Mouse (Mus musculus) heart, embryonic 11.5 days (tissue): ENCODE data around the gene Slc24a4. TPM values are rescaled to one million over a fixed set of nuclear protein-coding genes. Genes with fewer than 3 reads are reported as not detected.

Experiments used
- ATAC-seq: fragments of 200-750 bp; cut with Nextera tagmentation; replicated peaks from 2 replicates; pipeline ENCODE4 v1.8.0; 2017; ENCODE audit warnings: moderate library complexity; ENCODE audit not compliant: insufficient number of reproducible peaks, low FRiP score, low TSS enrichment
- H3K27ac ChIP-seq: fragments of 300-500 bp; sonication (generic); 2 replicates; pipeline ENCODE4 v1.5.1; 2014; ENCODE audit warnings: mild to moderate bottlenecking, low read depth, low read length
- H3K27me3 ChIP-seq: fragments of 300-500 bp; sonication (generic); 2 replicates; pipeline ENCODE4 v1.6.1; 2014; ENCODE audit warnings: mild to moderate bottlenecking, low read length, mixed read lengths; ENCODE audit not compliant: control insufficient read depth, insufficient read depth
- H3K36me3 ChIP-seq: fragments of 300-500 bp; sonication (generic); 2 replicates; pipeline ENCODE4 v1.6.1; 2014; ENCODE audit warnings: mild to moderate bottlenecking, low read length, moderate library complexity, mixed read lengths; ENCODE audit not compliant: control insufficient read depth, insufficient read depth
- H3K4me1 ChIP-seq: fragments of 300-500 bp; sonication (generic); 2 replicates; pipeline ENCODE4 v1.6.1; 2014; ENCODE audit warnings: low read length; ENCODE audit not compliant: control insufficient read depth, insufficient read depth
- H3K4me2 ChIP-seq: fragments of 300-500 bp; sonication (generic); 2 replicates; pipeline ENCODE4 v1.6.1; 2014; ENCODE audit warnings: mild to moderate bottlenecking, moderate library complexity
- H3K4me3 ChIP-seq: fragments of 300-500 bp; sonication (generic); 2 replicates; pipeline ENCODE4 v1.5.1; 2014; ENCODE audit warnings: low read depth, low read length
- H3K9ac ChIP-seq: fragments of 300-500 bp; sonication (generic); 2 replicates; pipeline ENCODE4 v1.6.1; 2014; ENCODE audit warnings: mild to moderate bottlenecking, low read depth, low read length, moderate library complexity
- H3K9me3 ChIP-seq: fragments of 300-500 bp; sonication (generic); replicated peaks from 2 replicates; pipeline ENCODE4 v1.6.1; 2016; ENCODE audit warnings: low read length; ENCODE audit not compliant: control insufficient read depth
- WGBS: fragments of 180-500 bp; shearing (Covaris S2); extraction: QIAGEN DNeasy Blood & Tissue Kit; methylation state at CpG from one replicate; pipeline ENCODE4 v1.1.7; 2014; ENCODE audit not compliant: insufficient replicate concordance; 5-methylcytosine and 5-hydroxymethylcytosine counted together
- polyA plus RNA-seq: library from polyadenylated mRNA; unstranded; fragments of >200 nt; fragmentation: Nextera tagmentation; extraction: Ambion mirVana; gene quantifications from 2 replicates; pipeline ENCODE4 v1.2.1, GENCODE M21; 2014

Gene Slc24a4
- polyA plus RNA-seq, 1 experiment from 2014 or later = 1.8 TPM

DNA sequence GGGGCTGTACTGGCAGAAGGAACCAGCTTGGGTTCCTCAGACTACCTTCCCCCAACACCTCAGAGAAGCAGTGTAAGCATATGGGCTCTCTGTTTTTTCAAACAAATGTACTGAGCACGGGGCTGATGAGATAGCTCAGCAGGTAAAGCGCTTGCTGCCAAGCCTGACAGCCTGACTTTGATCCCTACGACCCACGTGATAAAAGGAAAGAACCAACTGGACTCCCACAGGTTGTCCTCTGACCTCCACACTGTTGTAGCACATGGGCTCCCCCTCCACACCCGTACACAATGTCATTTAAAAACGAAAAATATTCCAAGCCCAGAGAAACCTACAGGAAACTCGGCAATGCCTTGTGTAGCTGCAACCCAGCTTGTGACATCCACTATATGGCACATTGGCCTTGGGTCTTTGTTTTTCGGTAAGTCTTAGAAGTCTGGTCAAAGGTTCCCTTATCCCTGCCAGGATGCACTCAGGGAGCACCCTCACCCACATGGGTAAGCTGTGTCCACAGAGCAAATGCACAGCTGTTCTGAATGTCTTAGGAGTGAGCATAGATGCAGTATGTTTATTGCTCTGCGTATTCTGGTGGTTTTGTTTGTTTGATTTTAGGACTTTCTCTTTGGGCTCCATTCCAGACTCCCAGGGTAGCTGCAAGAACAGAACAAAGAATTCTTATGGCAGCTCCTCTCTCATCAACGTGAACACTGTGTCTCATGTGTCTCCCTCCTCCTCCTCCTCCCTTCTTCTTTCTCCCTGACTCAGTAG is 176.7 kb downstream of the Slc24a4 start:
- H3K9ac ChIP-seq = no peak overlapping the region
- H3K27me3 ChIP-seq = no peaks in the 10 kb centered on the region
- no peak overlapping the region for H3K4me3 ChIP-seq
- no peak overlapping the region for H3K27ac ChIP-seq
- peaks cover 65% of the 10 kb centered on the region for H3K4me1 ChIP-seq
- no peak for ATAC-seq
- no peaks in the 10 kb centered on the region for H3K9me3 ChIP-seq
- no peaks in the 10 kb centered on the region for H3K36me3 ChIP-seq
- H3K4me2 ChIP-seq = no peak overlapping the region
- WGBS = 57% methylated on average over 10 of the region's 10 CpGs

DNA sequence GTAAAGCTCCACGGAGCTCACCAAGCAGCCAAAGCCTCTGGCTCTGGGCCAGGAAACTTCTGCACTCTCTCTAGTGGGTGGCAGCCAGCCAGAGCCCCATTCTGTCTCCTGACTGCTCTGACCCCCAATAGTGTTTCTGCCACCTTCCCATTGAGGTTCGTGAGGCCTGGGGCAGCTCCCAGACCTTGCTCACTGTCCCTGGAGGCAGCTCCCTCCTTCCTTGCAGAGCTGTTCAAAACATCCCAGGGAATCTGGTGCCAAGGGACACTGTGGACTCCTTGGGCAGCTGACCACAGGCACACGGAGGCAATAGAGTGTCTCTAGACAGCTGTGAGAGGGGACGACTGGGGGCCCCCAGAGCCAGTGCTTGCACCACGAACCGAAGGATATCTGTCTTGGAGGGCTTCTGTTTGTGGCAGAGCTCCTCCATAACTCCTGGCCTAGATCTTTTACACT is 179.5 kb downstream of the Slc24a4 start:
- H3K4me1 ChIP-seq = peaks cover 55% of the 10 kb centered on the region
- WGBS = 22% methylated on average over 6 of the region's 6 CpGs

DNA sequence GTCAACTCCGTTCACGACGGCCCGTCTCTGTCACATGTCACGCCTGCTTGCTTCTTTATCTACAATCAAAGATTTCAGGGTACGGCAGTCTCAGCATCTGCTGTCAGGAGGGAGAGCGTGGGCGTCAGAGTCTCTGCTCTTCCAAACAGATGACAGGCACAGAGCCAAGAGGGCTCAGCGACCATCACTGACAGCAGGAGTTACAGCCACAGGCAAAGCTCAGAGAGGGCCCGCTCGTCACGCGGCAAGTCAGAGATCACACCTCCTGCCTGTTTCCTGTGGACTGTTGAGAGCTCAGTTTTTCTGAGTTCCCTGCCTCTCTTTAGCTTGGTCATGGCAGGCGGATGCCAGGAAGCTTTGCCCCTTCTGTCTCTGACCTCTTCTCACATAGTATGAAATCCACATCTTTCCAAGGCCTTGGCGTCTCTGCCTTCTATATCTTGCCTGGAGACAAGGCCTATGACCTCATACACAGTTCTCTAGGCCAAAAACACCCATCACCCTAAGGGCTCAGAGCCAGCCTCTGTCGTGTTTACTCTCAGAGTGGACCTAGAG is 180.0 kb downstream of the Slc24a4 start:
- Histone ChIP-seq H3K4me2 (peak overlapping the region; percentile 36), H3K9ac (0 out of 2 replicates have a peak overlapping the region, but pooled peaks have one; percentile 34), H3K4me1 (peaks cover 49% of the 10 kb centered on the region), H3K4me3 (no peak overlapping the region), H3K36me3 (no peaks in the 10 kb centered on the region), H3K27ac (peak overlapping the region; percentile 89), H3K9me3 (no peaks in the 10 kb centered on the region), H3K27me3 (no peaks in the 10 kb centered on the region)
- peak; percentile 62; the same call in 1 of the 2 replicates for ATAC-seq
- 24% methylated on average over 16 of the region's 16 CpGs for WGBS

More for the DNA sequence above, 179.5 kb downstream of the Slc24a4 start:
- Histone ChIP-seq H3K4me2 (peak overlapping the region; percentile 36), H3K36me3 (no peaks in the 10 kb centered on the region), H3K9me3 (no peaks in the 10 kb centered on the region), H3K27me3 (no peaks in the 10 kb centered on the region), H3K9ac (no peak overlapping the region; the same call in 1 of the 2 replicates), H3K27ac (peak overlapping the region; percentile 89), H3K4me3 (no peak overlapping the region)
- peak; percentile 28; the same call in 1 of the 2 replicates for ATAC-seq

DNA sequence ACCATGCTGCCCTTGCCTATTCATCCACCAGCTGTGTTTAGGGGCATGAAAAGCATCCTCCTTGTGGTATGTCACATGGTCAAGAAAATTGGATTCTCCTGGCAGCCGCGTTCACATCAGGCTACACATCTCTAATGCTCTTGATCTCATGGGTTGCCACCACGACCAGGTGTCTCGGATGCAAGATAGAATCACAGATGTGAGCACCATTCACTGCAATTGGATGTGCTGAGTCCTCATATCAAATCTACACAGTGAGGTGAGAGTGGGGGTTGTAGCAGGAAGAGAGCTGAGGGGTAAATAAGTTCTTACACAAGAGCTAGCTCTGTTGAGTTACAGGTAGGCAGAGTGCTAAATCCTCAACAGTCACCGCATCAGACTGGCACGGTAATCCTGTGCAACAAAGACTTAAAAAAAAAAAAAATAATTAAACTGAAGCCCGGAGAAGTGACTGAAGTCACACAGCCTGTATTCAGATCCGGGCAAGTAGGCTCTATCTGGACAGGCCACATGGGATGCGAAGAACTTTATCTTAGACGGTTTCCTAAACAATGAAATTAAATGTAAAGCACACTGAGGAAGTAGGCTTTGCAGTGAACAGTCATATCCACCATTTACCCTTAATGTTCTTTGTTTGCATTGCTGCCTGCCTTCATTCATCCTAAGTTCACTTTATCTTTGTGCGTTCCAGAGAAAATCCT is 180.7 kb downstream of the Slc24a4 start:
- Histone ChIP-seq H3K4me3 (no peak overlapping the region), H3K9me3 (no peaks in the 10 kb centered on the region), H3K4me2 (no peak overlapping the region), H3K9ac (no peak overlapping the region), H3K27me3 (no peaks in the 10 kb centered on the region), H3K27ac (peak overlapping the region; percentile 89), H3K4me1 (peaks cover 42% of the 10 kb centered on the region), H3K36me3 (no peaks in the 10 kb centered on the region)
- WGBS = 79% methylated on average over 11 of the region's 11 CpGs
- no peak for ATAC-seq

GRCm38 (mm10) chr12:102309800-102310195 is 181.3 kb downstream of the Slc24a4 start:
- Histone ChIP-seq H3K9me3 (no peaks in the 10 kb centered on the region), H3K27me3 (no peaks in the 10 kb centered on the region), H3K27ac (no peak overlapping the region), H3K4me3 (no peak overlapping the region), H3K4me1 (peaks cover 37% of the 10 kb centered on the region), H3K36me3 (no peaks in the 10 kb centered on the region; the same call in 1 of the 2 replicates), H3K4me2 (no peak overlapping the region), H3K9ac (no peak overlapping the region)
- WGBS = 83% methylated on average over 8 of the region's 8 CpGs
- ATAC-seq = no peak

DNA sequence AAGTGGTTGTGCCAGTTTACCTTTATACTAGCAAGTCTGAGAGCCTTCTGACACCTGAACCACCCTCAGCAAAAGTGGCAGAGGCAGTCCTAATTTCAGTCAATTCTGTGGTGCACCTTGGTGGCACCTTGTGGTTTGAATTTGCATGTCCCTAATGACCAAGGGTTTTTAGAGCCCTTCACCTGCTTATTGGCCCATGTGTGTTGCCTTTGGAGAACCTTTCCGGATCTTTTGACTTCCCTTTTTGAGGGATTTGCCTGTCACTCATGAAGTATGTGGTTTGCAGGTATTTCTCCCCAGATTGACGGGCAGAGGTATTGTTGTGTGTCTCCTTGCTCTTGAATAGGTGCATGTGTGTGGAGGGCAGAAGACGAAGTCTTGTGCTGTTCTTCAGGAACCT is 181.7 kb downstream of the Slc24a4 start:
- H3K9me3 ChIP-seq = no peaks in the 10 kb centered on the region
- H3K4me2 ChIP-seq = no peak overlapping the region
- H3K4me1 ChIP-seq = peaks cover 32% of the 10 kb centered on the region
- no peak overlapping the region for H3K4me3 ChIP-seq
- WGBS = 90% methylated on average over 3 of the region's 3 CpGs
- no peak overlapping the region for H3K9ac ChIP-seq
- no peak for ATAC-seq
- no peaks in the 10 kb centered on the region for H3K27me3 ChIP-seq
- no peaks in the 10 kb centered on the region; the same call in 1 of the 2 replicates for H3K36me3 ChIP-seq
- H3K27ac ChIP-seq = no peak overlapping the region

DNA sequence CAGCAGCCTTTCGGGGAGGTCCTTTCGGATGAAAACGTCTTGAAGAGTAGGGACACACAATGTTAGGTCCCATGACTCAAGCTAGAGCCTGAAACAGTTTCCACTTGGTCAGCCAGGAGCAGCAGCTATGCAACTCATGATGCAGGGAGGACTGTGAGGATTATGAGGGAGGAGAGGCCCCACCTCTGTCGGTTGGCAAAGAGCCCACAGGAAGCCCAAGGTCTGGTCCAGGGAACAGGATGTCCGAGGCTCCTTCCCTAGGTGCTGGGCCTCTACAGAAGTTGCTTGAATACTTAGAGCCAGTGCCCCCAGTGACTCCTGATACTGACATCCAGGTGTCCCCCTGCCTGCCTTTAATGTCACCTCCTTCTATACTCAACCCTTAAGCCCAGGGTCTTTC is 182.9 kb downstream of the Slc24a4 start:
- Histone ChIP-seq H3K9ac (no peak overlapping the region), H3K4me1 (peaks cover 31% of the 10 kb centered on the region), H3K4me2 (no peak overlapping the region), H3K9me3 (no peaks in the 10 kb centered on the region), H3K36me3 (no peaks in the 10 kb centered on the region; the same call in 1 of the 2 replicates), H3K27me3 (no peaks in the 10 kb centered on the region), H3K27ac (no peak overlapping the region), H3K4me3 (no peak overlapping the region)
- ATAC-seq = no peak
- 87% methylated on average over 5 of the region's 5 CpGs for WGBS
